Mouse (Mus musculus) ZHBTc4 (cell line): ENCODE measurements around the gene Dohh.

ENCODE experiments used
- DNase-seq: peaks from one replicate; pipeline ENCODE4 v3.0.0-alpha.2; 2011; ENCODE audit warnings: low read depth, low spot score

Gene Dohh

GRCm38 (mm10) chr10:81404082-81404481 is 19.9 kb downstream of the Dohh start:
- peak; percentile 82 for DNase-seq

DNA sequence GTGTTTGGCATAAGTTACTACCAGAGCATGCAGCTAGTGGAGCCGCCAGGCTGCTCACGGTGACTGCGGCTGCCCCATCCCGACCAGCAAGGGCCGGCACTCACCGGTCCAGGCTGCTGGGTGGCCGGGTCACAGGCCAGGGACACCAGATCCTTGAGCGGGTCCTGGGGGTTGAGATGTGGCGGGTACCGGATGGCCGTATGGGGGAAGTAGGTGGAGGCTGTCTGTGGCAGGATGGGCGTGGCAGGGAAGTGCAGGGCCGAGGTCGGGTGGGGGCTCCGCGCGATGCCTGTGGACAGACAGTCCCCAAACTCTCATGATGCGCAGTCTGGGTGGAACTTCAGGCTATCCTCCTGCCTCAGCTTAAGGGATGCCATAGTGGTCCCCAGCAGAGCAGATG is 20.5 kb downstream of the Dohh start:
- no peak for DNase-seq

- peak; percentile 81 for DNase-seq
Observed at GRCm38 (mm10) chr10:81405588-81406201, 21.5 kb downstream of the Dohh start.

DNA sequence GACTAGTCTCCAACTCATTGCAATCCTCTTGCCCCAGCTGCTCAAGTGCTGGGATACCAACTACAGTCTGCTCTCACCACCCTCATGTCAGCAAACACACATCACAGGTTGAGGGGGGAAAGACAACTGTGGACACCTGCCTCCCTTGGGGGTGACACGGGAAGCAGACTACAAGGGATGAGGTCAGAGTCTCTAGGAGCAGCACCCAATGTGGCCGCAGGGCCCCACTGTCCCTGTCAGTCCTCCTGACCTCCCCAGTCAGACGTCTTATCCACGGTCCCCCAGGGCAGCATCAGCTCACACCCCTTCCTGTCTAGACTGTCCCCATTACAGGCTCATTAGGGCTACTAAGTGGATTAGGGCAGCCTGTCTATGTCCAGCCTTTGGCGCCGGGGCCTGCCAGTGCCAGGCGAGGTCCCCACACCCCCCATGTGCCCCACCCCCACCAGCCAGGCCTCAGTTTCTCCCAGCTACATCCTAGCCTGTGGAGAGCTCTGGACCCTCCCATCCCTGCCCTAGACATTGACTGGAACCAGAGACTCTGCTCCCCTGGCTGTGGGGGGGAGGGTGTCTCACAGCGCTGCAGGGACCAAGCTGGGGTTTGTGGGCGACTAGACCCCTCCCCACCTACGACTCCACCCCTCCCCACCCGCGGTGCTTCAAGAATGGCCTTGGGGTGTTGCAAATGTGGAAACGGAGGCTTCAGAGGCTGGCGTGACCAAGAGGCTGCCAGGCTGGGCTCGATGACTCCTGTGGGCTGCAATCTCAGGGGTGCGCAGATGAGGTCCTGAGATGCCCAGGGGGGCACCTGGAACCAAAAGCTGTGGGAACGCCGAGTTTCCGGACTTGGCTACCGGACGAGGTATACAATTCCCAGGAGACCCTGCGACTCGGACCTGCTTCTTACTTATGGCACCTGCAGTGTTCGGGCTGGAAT is 22.5 kb downstream of the Dohh start:
- no peak for DNase-seq

DNA sequence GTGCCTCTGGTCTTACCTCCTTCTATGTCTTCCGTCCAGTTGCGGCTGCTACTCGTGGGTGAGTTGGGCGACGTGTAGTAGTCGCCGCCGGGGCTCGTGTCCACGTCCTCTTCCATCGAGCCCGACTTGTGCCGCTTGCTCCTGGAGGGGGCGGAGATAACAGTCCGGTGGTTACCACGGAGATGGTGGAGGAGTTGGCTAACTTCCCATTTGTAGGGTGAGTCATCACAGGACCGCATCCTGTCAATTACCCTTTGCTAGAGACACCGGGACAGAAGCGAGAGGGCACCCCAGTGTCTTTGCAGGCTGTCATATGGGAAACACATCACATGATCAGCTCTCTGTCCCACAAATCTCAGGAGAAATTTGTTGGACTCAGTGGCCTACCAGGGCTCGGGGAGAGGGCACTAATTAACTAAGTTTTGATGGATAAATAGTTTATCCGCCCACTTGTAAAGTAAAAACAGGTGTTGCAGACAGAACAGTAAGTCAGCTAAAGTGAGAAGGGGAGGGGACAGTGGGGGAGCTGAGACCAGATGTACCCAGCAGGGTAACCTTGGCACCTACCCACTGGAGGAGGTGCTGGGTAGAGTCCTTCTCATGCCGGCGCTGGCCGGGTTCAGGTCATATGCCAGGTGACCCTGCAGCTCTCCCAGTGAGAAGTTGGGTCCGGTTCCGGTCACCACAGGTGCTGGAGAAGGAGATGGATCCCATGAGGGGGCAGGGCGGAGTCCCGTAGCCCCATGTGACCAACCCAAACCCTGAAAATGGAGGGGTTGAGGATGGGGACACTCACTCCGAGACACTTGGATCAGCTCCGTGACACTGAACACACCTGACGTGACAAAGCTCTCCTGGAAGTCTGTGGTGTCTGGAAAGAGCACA is 23.6 kb downstream of the Dohh start:
- DNase-seq = no peak

DNA sequence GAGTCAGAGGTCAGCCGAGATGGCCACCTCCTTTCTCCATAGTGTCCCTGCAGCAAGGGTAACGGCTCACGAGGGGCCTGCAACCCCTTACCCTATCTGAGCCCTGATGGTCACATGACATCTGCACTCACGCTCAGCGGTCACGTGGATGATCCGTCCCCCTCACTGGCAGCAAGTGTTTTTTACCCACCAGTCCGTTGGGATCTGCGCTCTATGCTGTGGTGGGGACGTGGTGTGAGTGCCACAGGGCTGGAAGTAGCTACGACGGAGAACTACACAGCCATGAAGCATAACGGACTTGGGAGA is 24.1 kb downstream of the Dohh start:
- no peak for DNase-seq

DNA sequence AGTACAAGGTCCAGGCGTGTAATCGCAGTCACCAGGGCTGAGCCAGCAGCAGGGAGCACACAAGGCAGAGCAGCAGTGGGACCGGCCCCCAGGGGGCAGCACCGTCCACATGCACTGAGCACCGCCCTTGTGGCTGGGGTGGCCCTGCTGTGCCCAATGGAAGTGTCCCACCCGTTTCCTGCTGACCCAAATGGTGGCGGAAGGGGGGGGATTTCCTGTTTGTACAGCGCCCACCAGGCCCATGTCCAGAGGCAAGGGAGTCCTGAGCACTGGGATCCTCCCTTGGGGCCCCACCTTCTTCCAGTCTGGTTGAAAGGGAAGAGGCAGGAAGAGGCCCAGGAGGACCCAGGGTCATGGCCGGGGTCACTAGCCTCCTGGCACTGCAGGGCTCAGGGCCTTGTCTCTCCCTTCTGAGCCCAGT is 24.7 kb downstream of the Dohh start:
- peak; percentile 75 for DNase-seq

- DNase-seq = no peak
Observed at GRCm38 (mm10) chr10:81409330-81409729, 25.1 kb downstream of the Dohh start.

GRCm38 (mm10) chr10:81410350-81410749 is 26.1 kb downstream of the Dohh start:
- DNase-seq = no peak

GRCm38 (mm10) chr10:81410981-81411380 is 26.8 kb downstream of the Dohh start:
- no peak for DNase-seq

GRCm38 (mm10) chr10:81411471-81412400 is 27.5 kb downstream of the Dohh start:
- no peak for DNase-seq

GRCm38 (mm10) chr10:81412586-81413309 is 28.5 kb downstream of the Dohh start:
- no peak for DNase-seq

DNA sequence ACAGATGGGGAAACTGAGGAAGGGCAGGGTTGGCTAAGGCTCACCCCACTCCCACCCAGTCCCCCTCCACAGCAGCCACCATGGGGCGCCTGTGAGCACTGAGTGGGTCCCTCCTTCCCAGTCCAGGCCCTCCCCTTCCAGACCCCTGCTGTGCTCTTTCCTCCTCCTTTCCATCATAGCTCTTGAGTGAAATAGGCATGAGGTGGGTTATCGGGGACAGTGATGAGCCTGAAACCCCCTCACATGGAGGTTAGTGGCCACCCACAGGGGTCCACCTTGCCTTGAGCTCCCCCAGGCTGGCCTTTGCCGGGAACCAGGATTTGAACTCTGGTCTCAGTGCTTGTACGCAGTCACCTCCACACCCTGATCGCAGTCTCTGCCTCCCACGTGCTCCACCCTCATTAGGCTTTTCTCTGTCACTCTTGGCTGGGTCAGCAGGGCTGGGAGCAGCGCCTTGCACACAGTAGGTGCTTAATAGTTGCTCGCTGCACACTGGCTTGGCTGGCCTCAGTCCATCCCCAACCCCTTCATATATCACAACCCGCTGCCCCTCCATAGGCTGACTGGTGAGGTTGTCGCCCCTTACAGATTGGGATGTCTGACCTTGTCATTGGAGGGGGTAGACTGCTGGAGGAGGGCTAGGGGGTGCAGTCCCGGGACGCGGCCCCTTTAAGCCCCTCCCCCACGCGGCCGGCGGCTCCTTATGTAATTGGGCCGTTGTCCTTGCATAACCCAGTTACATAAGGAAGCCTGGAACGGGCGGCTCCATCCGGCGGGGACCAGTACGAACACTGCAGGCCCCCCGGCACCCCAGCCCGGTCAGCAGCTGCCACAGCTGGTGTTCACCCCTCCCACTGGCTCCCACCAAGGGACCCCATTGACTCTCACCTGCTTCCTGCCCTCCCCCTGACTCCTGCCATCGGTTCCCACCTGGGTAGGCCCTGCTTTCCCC is 29.4 kb downstream of the Dohh start:
- peak; percentile 83 for DNase-seq

DNA sequence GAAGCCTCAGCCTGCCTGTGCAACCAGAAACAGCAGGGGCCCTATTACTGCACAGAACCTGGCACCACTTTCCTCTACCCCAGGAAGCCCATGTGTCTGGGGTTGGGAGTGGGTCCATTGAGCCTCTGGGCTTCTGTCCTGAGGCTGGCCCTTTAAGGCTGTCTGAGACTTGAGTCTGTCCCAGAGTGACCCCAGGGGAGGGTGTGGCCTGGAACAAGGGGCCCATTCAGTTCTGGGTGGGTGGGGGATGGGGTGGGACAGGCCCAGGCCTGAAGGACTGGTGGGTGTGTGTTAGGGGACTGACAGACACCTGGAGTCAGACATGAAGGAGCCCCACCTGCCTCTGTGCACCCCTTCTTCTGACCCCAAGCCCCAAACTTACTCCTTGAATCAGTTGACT is 30.5 kb downstream of the Dohh start:
- peak; percentile 71 for DNase-seq

DNA sequence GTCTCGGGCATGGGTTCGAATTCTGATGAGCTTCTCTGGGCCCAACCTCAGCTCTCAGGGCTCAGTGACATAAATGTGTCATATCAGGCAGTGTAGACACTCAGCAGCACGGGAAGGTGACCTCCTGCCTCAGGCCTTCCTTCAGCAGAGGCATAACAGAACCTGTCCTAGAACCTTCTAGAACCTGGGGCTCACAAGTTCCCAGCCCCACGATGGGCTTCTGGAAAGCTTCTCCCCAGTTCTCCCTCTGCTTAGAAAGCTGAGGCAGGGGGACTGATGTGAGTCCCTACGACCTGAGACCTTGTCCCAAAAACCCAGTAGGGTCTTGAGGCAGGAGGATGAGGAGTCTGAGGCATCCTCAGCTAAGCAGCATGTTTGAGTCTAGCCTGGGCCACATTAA is 30.9 kb downstream of the Dohh start:
- DNase-seq = no peak

- no peak for DNase-seq
Observed at GRCm38 (mm10) chr10:81415549-81416310, 31.5 kb downstream of the Dohh start.

DNA sequence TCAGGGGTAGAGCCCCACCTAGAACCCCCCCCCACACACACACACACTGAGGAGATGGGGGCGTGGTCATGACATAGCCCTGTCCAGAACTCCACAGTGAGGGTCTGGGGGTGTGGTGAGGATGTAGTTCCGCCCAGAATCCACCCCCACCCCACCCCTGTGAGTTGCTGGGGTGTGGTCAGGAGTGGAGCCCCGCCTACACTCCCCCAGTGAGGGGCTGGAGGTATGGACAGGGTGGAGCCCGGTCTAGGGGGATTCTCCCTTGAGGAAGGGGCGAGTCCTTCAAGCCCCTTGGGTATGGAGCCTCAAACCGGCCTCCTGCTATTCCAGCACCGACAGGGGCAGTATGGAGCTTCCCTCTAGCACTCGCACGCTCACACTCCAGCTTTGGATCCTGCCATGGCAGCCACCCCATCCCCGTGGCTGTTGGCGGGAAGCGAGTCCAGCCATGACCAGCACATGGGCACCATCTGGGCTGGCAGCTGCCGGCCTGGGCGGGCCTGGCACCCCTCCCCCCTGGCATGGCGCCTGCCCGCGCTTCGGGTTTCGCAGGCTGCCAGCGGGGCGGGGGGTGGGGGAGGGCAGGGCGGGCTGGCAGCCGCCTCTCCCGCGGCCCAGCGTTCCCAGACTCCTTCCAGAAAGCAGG is 32.5 kb downstream of the Dohh start:
- peak; percentile 83 for DNase-seq
